Mouse (Mus musculus): ENCODE measurements around the gene Tanc1. TPM values are rescaled to one million over a fixed set of nuclear protein-coding genes. Genes with fewer than 3 reads are reported as not detected.

The Tanc1 gene
- total RNA-seq, 2 experiments from 2014 or later, result 13.0 to 14.9 TPM

Other genes with a start within 250 kb of the Tanc1 start
- gene Dapl1, start 127.4 kb upstream of the Tanc1 start, total RNA-seq (2021), result 1 to 10 TPM in 1 of 2 experiments, under 1 TPM in 1; 0.87 to 1.8 TPM

Measured in left cerebral cortex, postnatal 14 days (tissue).